Mouse (Mus musculus): ENCODE measurements around the gene Sucla2.

DNA sequence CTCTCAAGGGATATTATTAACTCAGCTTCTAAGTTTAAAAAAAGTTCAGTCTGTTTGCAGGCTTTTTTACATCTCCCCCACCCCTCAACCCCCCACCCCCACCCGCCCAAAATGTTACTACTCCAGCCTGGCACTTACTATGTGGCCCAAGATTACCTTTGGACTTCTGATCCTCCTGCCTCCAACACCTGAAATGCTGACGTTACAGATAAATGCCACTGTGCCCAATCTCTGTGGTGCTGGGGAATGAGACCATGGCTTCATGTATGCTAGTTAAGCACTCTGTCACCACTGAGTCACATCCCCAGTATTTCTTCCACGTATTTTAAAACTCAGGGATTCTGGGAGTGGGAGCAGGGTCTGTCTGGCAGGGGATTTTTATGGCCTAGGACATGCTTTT, 25.2 kb downstream of the Sucla2 start:
- no peak for TF ChIP-seq CTCF (IDR thresholded peaks at IDR 0.05; ENCODE audit: control insufficient read depth, insufficient read depth, insufficient replicate concordance, low read depth, low read length)
- no peak for TF ChIP-seq POLR2A (IDR thresholded peaks at IDR 0.05; ENCODE audit: control insufficient read depth, low read depth, low read length)
